Mouse (Mus musculus) left cerebral cortex, adult 18-20 months (tissue): ENCODE results near the gene Prkcd. TPM values are rescaled to one million over a fixed set of nuclear protein-coding genes. Genes with fewer than 3 reads are reported as not detected.

Experiments
- DNase-seq, 2 experiments: peaks; one replicate each; pipeline ENCODE4 v3.0.0; 2021 to 2022; ENCODE audit warnings: low spot score in 2 of 2, mixed read lengths in 1 of 2
- total RNA-seq, 2 experiments: library from RNA; stranded (reverse); gene quantifications; 2 replicates each; pipeline ENCODE4 v1.2.3; 2021

Gene Prkcd
- total RNA-seq, 2 experiments from 2014 or later = 11.4 to 12.7 TPM

- DNase-seq = no peak
Observed at GRCm38 (mm10) chr14:30575791-30576190, 50.2 kb downstream of the Prkcd start.

DNA sequence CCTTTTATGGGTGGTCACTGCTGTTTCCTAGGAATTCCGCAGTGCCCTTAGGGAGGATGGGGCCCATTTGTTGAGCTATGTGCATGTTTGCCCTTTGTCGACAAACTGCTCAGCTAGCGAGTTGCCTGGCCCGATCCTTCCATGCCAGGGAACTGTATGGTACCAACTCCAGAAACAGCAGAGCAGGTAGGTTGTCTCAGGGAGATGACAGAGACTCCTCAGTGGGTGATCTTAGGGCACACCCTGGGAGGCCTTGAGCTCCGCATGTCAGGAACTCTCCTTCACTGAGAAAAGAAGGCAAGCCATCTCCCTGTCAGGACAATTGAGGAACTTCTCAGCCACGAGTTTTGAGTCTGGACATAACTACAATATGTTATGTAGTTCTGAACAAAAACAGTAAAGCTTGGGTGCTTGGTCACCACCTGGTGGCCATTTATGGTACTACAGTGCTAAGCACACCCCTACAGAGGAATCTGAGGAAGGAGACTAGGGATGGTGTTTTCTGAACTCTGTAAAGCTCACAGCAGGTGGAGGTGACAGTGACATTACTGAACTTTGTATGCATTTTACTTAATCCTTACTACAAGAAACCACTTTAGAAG lies 51.9 kb downstream of the Prkcd start:
- DNase-seq = peak; percentile 78 to 84

GRCm38 (mm10) chr14:30573235-30573634 lies 52.8 kb downstream of the Prkcd start:
- no peak for DNase-seq

- no peak for DNase-seq
Observed at GRCm38 (mm10) chr14:30572253-30572652, 53.8 kb downstream of the Prkcd start.

GRCm38 (mm10) chr14:30570303-30570702 lies 55.7 kb downstream of the Prkcd start:
- DNase-seq = no peak

- DNase-seq = no peak
Observed at GRCm38 (mm10) chr14:30568016-30568415, 58.0 kb downstream of the Prkcd start.

- DNase-seq = no peak
Observed at GRCm38 (mm10) chr14:30566317-30566716, 59.7 kb downstream of the Prkcd start.

GRCm38 (mm10) chr14:30564451-30564850 lies 61.6 kb downstream of the Prkcd start:
- DNase-seq = peak; percentile 25 to 42

DNA sequence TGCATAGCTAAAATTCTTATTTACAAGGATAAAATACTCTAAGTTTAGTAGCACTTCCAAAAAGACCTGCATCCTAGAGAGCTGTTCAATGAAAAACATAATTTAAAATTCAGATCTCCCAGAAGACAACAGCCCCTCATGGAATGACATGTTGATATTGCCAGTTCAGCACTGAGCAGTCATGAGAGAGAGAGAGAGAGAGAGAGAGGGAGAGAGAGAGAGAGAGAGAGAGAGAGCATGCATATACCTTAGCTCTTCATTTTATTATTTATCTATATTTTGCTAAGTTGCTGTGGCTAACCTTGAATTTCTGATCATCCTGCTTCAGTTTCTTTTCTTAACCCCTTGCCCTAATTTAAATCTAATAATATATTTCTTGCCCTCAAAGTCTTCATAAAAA lies 63.7 kb downstream of the Prkcd start:
- no peak for DNase-seq

DNA sequence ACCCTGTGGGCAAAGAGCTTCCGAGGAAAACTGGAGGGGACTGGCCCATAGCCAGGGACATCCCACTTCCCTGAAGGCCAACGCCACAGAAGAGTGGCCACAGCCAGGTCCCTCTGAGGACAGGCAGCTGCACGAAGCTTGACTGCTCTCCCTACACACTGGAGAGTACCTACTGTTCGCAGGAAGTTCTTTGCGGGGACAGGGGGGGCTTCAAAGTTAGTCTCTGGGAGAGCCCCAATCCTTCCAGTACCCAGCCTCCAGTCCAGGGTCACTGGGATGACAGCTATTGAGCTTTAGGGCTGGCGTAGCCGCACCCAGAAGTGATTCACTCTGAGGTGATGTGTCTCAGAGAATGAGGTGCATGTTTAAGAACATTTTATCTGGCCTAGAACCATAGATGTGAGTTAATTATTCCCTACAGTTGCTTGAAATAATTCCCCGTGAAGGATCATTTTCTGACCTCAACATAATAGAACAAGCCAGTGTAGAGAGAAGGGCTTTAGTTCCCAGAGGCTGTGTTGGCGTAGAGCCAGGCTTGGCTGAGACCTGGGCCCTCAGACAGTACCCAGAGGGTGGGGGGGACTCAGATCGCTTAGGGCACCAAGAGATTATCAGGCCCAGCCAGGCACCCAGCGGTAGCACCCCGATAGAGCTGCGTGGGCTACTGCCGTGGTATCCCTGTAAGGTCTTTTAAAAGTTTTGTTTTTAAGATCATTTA lies 64.4 kb downstream of the Prkcd start:
- peak in 1 of 2 experiments; percentile 23 for DNase-seq

- DNase-seq = no peak
Observed at GRCm38 (mm10) chr14:30560803-30561389, 65.1 kb downstream of the Prkcd start.

- DNase-seq = no peak
Observed at GRCm38 (mm10) chr14:30559321-30559850, 66.6 kb downstream of the Prkcd start.

GRCm38 (mm10) chr14:30557730-30558129 lies 68.3 kb downstream of the Prkcd start:
- no peak for DNase-seq

DNA sequence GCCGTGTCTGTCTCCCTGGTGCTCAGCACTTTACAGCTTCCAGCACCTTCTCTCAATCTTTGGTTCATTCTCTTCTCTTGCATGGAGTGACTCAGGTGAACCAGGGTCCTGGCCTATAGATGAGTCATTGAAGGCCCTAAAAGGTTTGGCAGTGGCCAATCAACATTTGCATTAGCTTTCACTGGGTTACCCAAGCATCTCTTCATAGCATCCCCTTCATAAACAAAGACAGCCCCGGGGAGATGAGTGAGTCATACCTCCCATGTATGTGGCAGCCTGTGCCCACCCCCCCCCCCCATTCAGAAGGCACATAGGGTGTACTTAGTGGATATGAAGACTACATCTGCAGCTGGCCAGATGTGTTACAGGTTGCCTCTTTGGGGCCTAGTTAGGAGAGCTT lies 69.4 kb downstream of the Prkcd start:
- no peak for DNase-seq

DNA sequence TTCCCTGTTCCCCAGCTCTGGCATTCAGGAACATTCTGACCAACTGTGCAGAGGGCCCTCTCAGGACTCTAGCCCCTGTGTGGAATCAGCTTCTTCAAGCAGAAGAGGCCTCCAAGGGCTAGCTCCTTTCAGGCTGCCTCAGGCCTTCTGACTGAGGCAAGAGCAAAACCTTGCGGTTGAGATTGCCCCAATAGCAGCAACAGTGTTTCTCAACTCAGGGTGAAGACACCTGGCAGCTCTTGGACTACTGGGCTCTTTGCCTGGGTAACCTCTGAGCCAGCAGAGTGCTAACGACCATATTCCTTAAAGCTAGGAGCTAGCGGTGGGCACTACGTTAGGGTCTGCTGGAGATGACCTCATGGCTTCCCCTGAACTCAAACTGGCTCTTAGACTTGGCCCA lies 72.8 kb downstream of the Prkcd start:
- DNase-seq = no peak

DNA sequence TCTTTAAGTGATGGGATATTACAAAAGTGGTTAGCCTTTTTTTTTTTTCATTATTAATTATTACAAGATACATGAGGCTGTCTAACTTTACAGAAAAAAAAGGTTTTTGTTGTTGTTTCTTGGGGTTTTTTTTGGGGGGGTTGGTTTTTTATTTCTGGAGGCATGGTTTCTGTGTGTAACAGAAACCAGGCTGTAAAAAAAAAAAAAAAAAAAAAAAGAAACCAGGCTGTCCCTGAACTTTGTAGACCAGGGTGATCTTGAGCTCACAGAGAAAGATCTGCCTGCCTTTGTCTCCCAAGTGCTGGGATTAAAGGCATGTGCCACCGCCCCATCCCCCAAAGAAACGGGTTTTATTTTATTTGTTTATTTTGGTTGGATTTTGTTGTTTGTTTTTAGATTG lies 74.0 kb downstream of the Prkcd start:
- DNase-seq = no peak

GRCm38 (mm10) chr14:30551509-30551908 lies 74.5 kb downstream of the Prkcd start:
- no peak for DNase-seq

DNA sequence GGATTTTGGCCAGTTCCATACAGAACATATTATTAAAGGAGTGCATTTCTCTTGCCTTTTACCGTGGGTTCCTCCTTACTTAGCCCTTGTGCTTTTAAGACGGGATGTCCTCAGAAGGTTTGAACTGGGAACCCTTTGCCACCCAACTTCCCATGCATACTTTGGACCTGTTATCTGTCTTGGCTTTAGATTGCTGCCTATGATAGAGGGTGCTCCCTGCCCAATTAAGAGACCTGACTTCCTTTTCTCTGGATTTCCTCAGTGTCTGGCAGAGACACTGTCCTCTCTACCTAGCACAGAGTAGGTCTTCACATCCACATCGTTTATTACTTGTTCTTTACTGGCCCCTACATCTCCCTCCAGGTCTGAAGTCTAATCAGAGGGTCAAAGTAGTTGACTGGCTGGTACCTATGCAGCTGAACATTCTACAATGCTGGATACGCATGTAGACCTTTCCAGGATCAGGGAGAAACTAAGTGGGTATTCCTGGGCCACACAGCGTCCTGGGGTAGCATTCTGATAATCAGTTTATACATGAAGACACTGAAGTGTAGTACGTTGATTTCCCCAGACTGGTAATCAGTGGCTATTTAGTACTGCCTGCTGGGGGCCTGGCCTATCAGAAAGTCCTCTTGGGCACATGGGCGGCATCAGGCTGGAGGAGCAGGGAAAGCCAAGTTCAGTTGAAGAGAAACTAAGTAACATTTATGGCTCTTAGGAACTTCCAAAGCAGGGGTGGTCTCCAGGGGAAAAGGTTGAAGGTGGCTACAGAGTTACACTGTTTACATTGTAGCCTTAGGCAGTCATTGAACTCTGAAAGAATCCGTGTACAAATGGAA lies 75.6 kb downstream of the Prkcd start:
- no peak for DNase-seq

DNA sequence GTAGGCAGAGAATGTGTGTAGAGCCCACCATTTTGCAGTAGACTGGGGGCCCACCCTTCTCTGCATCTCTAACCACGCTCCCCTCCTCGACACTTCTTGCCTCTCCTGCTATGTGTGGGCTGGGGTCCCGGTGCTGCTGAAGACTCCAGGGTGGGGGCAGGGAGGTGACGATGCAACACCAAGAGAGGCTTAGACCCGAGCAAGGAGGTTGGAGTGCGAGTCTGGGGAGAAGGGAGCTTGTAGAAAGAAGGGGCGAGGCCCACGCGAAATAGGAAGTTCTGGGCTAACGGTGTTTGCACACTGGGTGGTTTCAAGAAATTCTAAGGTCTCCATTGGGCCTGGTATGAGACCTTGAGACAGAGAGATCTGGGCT lies 76.2 kb downstream of the Prkcd start:
- DNase-seq = peak in 1 of 2 experiments; percentile 15

DNA sequence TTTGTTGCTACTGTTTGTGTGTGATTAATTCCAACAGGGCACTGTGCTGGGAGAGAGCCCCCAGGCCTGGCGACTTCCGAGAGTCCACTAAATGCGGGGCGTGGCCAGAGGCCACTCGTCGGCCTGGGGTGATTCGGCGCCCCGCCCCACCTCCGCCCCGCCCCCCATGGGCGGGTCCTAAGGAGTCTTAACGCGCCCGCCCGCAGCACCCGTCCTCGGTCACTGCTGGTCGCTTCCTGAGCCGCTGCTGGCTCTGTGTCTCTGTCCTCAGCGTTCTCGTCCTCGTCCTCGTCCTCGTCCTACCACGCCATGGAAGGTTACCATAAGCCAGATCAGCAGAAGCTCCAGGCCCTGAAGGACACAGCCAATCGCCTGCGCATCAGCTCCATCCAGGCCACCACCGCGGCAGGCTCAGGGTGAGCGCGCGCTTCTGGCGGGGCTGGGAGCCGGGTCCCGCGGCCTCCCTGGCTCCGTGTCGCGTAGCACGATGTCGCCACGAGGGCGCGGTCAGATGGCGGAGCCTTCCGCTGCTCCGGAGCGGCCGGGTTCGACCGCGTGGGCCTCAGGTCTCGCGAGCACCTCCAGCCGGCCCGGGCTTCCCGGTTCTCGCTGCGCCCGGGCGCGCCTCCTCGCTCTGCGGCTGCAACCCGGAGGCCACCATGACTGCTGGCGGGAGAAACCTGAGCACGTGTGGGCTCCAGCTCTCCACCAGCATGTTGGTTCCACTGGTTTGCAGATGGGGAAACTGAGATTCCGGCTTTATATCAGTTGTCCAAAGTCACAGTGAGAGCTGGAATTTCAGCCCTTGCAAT lies 76.8 kb downstream of the Prkcd start:
- peak; percentile 86 to 92 for DNase-seq
